Mouse (Mus musculus) liver (tissue): ENCODE measurements around the gene Myrf.
A peak's percentile ranks its signal among the peaks of the same experiment; 100 is the strongest.
"Not testable (repeated sequence)": the region's sequence is repeated elsewhere in the genome, so short reads cannot be mapped to it uniquely, and the experiment has no call there.

Experiments
- DNase-seq: peaks from one replicate; pipeline ENCODE4 v3.0.0-alpha.2; 2020; ENCODE audit warnings: mixed read lengths

The Myrf gene

GRCm38 (mm10) chr19:10173844-10174539 lies 66.6 kb downstream of the Myrf start:
- no peak for DNase-seq

- peak; percentile 83 for DNase-seq
These were observed 67.3 kb downstream of the Myrf start for GRCm38 (mm10) chr19:10173116-10173718.

GRCm38 (mm10) chr19:10171846-10172245 lies 68.7 kb downstream of the Myrf start:
- DNase-seq, result no peak

- no peak for DNase-seq
These were observed 69.2 kb downstream of the Myrf start for GRCm38 (mm10) chr19:10171359-10171758.

DNA sequence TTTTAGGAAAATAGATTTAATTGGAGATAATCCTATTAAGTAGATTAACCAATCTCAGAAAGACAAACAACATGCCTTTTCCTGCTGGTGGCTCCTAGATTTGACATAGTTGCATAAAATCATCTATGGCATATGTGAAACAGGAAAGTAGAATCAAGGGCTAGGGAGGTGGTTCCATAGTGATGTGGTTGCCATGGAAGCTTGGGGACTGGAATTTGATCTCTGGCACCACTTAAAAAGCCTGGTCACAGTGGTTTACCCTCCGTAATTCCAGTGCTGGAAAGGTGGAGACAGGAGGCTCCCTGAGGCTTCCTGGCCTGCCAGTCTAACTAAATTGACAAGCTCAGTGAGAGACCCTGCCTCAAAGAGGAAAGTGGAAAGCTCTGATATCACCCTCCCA lies 70.1 kb downstream of the Myrf start:
- no peak for DNase-seq

DNA sequence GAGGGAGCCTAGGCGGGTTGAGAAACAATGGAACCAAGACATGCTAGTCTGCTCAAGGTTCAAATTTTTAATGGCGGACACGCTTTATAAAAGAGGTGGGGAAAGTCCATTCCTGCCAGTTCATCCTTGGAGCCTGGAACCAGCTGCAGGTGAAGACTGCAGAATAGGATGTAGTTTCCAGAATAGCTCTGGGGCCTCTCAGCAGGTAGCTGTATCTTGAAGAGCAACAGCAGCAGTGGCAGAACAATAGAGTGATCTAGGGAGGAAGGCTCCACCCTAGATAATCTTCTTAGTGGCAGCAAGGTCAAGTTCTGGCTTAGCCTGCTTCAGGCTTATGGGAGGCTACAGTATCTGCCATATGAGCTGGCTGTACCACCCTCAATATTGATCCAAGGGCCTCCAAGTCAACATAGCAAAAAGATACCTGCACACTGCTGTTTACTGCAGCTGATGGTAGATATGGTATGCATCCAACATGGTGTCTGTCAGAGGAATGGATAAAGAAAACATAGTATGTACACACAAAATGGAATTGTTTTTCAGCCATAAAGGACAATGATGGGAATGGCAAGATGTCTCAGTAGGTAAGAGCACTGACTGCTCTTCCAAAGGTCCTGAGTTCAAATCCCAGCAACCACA lies 70.7 kb downstream of the Myrf start:
- not testable (repeated sequence) for DNase-seq

- no peak for DNase-seq
These were observed 71.4 kb downstream of the Myrf start for GRCm38 (mm10) chr19:10169179-10169578.

DNA sequence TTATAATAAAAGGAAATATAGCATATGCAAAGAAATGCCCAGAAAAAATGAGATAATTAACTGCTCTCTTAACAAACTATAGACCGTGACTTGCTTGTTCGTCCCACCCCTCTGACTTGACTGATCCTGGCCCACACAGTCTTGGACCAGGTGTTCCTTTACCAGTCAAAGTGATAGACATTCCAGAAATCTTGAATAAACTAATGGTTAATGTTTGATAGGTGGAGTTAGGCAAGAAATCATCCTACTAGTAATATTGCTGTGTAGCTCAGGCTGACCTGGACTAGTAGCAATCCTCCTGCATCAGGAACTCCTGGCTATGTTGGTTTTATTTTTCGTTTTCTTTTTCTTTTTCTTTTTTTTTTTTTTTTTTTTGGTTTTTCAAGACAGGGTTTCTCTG lies 72.1 kb downstream of the Myrf start:
- DNase-seq, result no peak

DNA sequence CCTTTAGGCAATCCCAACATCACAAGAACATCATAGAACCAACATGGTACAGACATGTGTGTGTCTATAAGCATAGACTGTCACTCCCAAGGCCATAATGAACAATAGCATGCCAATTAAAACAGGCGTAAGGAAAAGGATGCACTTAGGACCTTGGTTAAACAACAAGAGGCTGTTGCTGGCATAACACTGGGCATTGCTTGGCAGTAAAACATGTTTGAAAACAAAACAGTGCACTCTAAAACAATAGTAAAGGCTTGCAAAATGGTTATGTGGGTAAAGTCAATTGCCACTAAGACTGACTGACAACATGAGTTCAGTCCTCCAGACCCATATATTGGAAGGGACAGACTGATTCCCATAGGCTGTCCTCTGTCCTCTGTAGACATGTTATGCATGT lies 72.6 kb downstream of the Myrf start:
- no peak for DNase-seq

DNA sequence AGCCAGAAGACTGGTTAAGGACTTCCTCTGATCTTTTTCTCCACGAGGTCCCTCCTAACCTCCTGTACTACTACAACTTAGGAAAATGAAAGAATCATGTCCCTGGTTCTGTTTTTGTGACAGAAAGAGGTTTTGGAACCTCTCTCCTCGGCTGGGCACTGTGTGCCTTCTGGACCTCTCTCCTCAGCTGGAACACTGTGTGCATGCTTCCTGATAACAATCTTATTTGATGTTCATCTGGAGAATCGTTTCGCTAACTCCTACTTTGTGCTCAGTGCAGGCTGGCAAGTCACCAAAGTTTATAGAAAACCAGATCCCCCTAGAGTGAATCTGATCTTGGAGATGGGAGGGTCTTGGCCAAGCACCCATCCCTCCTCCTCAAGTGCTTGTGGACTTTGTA lies 73.4 kb downstream of the Myrf start:
- no peak for DNase-seq

GRCm38 (mm10) chr19:10165928-10166327 lies 74.6 kb downstream of the Myrf start:
- not testable (repeated sequence) for DNase-seq

GRCm38 (mm10) chr19:10163896-10164295 lies 76.7 kb downstream of the Myrf start:
- DNase-seq, result no peak
